Mouse (Mus musculus): ENCODE data around the gene Insm2. TPM values are rescaled to one million over a fixed set of nuclear protein-coding genes. Genes with fewer than 3 reads are reported as not detected.

The Insm2 gene
- 1.4 TPM for polyA plus RNA-seq (2014; fragmentation: Illumina TruSeq; extraction: RNeasy Lipid Tissue Mini Kit (QIAGEN cat#74804); ENCODE audit: low read depth, low replicate concordance)

GRCm38 (mm10) chr12:55598887-55599561 lies at the start of gene Insm2:
Insm2 (plus strand) TSS chr12:55599427.

GRCm38 (mm10) chr12:55565206-55565605 lies 34.0 kb upstream of the Insm2 start, which contains the start of gene Aldoart2:
Aldoart2 (plus strand) TSS chr12:55565239.

Other genes starting within 250 kb of the Insm2 start
- 381 TPM for gene Psma6, start 215.2 kb upstream of the Insm2 start, polyA plus RNA-seq (2014; fragmentation: Illumina TruSeq; extraction: RNeasy Lipid Tissue Mini Kit (QIAGEN cat#74804); ENCODE audit: low read depth, low replicate concordance)
- 41.1 TPM for gene Nfkbia, start 106.8 kb upstream of the Insm2 start, polyA plus RNA-seq (2014; fragmentation: Illumina TruSeq; extraction: RNeasy Lipid Tissue Mini Kit (QIAGEN cat#74804); ENCODE audit: low read depth, low replicate concordance)
- gene Aldoart2, start 34.2 kb upstream of the Insm2 start, polyA plus RNA-seq (2014; fragmentation: Illumina TruSeq; extraction: RNeasy Lipid Tissue Mini Kit (QIAGEN cat#74804); ENCODE audit: low read depth, low replicate concordance), result not detected
- gene Ralgapa1, start 221.7 kb downstream of the Insm2 start, polyA plus RNA-seq (2014; fragmentation: Illumina TruSeq; extraction: RNeasy Lipid Tissue Mini Kit (QIAGEN cat#74804); ENCODE audit: low read depth, low replicate concordance), result 129 TPM
- 87.0 TPM for gene Brms1l, start 236.9 kb downstream of the Insm2 start, polyA plus RNA-seq (2014; fragmentation: Illumina TruSeq; extraction: RNeasy Lipid Tissue Mini Kit (QIAGEN cat#74804); ENCODE audit: low read depth, low replicate concordance)

All from adrenal gland, adult 10 weeks (tissue).